Mouse (Mus musculus) lung, postnatal 0 days (tissue): ENCODE measurements around the gene Wdr82. TPM values are rescaled to one million over a fixed set of nuclear protein-coding genes. Genes with fewer than 3 reads are reported as not detected.

Experiments
- ATAC-seq: fragments of 200-750 bp; cut with Nextera tagmentation; 2 replicates; pipeline ENCODE4 v1.8.0; 2017; ENCODE audit warnings: moderate library complexity
- DNase-seq: peaks from one replicate; pipeline ENCODE4 v3.0.0-alpha.2; 2016; ENCODE audit warnings: low spot score
- H3K27ac ChIP-seq: fragments of 300-500 bp; sonication (generic); 2 replicates; pipeline ENCODE4 v1.5.1; 2014; ENCODE audit warnings: antibody characterized with exemption, mild to moderate bottlenecking, low read length, mixed read lengths
- H3K27me3 ChIP-seq: fragments of 300-500 bp; sonication (generic); replicated peaks from 2 replicates; pipeline ENCODE4 v1.6.1; 2014; ENCODE audit warnings: low read length, mixed read lengths; ENCODE audit not compliant: insufficient read depth
- H3K36me3 ChIP-seq: fragments of 300-500 bp; sonication (generic); 2 replicates; pipeline ENCODE4 v1.6.1; 2014; ENCODE audit warnings: low read length, mixed read lengths; ENCODE audit not compliant: insufficient read depth
- H3K4me1 ChIP-seq: fragments of 300-500 bp; sonication (generic); 2 replicates; pipeline ENCODE4 v1.6.1; 2014; ENCODE audit warnings: antibody characterized with exemption, low read depth, low read length, mixed read lengths; ENCODE audit not compliant: insufficient read depth
- H3K4me2 ChIP-seq: fragments of 300-500 bp; sonication (generic); replicated peaks from 2 replicates; pipeline ENCODE4 v1.6.1; 2014; ENCODE audit warnings: low read depth, mild to moderate bottlenecking, low read length, moderate library complexity, mixed read lengths
- H3K4me3 ChIP-seq: fragments of 300-500 bp; sonication (generic); 2 replicates; pipeline ENCODE4 v1.5.1; 2014; ENCODE audit warnings: low read depth, low read length
- H3K9ac ChIP-seq: fragments of 300-500 bp; sonication (generic); replicated peaks from 2 replicates; pipeline ENCODE4 v1.6.1; 2014; ENCODE audit warnings: low read depth, mild to moderate bottlenecking
- H3K9me3 ChIP-seq: fragments of 300-500 bp; sonication (generic); 2 replicates; pipeline ENCODE4 v1.6.1; 2016; ENCODE audit warnings: low read length, mixed read lengths
- CTCF ChIP-seq: IDR thresholded peaks from 2 replicates; pipeline ENCODE4 v1.5.1; 2016; ENCODE audit warnings: antibody characterized with exemption, mild to moderate bottlenecking
- EP300 ChIP-seq: IDR thresholded peaks from 2 replicates; pipeline ENCODE4 v1.6.1; 2016; ENCODE audit warnings: antibody characterized with exemption, mild to moderate bottlenecking, control low read depth
- WGBS: fragments of 180-500 bp; shearing (Covaris S2); extraction: QIAGEN DNeasy Blood & Tissue Kit; methylation state at CpG from one replicate; pipeline ENCODE4 v1.1.7; 2014; 5-methylcytosine and 5-hydroxymethylcytosine counted together
- polyA plus RNA-seq: library from polyadenylated mRNA; unstranded; fragments of >200 nt; fragmentation: Nextera tagmentation; extraction: Ambion mirVana; gene quantifications from 2 replicates; pipeline ENCODE4 v1.2.1, GENCODE M21; 2015

The Wdr82 gene
- polyA plus RNA-seq, 1 experiment from 2014 or later = 11.3 TPM

GRCm38 (mm10) chr9:106232956-106233355 is 62.2 kb downstream of the Wdr82 start:
- H3K4me1 ChIP-seq = peaks cover 7% of the 10 kb centered on the region
- peaks cover 37% of the 10 kb centered on the region for H3K36me3 ChIP-seq
- DNase-seq (no peak), ATAC-seq (no peak)
- no peak overlapping the region for H3K9ac ChIP-seq
- H3K4me3 ChIP-seq = no peak overlapping the region
- H3K9me3 ChIP-seq = no peaks in the 10 kb centered on the region
- TF ChIP-seq EP300 (no peak), CTCF (no peak)
- WGBS = 94% methylated on average over 3 of the region's 3 CpGs
- no peak overlapping the region for H3K27ac ChIP-seq
- H3K4me2 ChIP-seq = no peak overlapping the region
- H3K27me3 ChIP-seq = no peaks in the 10 kb centered on the region

DNA sequence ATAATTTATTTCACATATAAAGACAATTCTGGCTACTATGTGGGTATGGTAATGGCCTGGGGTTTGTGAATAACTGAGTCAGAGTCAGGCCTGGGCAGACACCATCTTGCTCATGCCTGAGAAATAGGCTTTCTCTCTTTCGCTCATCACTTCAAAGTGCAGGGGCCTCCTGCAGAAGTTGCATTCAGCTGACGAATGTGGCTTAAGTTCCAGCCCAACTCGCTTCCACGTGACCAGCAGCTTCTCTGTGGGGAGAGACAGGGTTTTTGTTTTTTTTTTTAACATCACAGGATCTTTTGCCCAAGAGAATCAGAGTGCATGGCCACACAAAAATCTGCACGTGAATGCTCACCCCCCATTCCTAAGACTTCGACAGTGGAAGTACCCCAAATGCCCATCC is 63.2 kb downstream of the Wdr82 start:
- H3K9me3 ChIP-seq = no peaks in the 10 kb centered on the region
- DNase-seq (no peak), ATAC-seq (no peak)
- H3K27ac ChIP-seq = no peak overlapping the region
- H3K9ac ChIP-seq = no peak overlapping the region
- no peak for TF ChIP-seq EP300
- no peak for TF ChIP-seq CTCF
- peaks cover 45% of the 10 kb centered on the region for H3K36me3 ChIP-seq
- no peaks in the 10 kb centered on the region for H3K27me3 ChIP-seq
- peaks cover 7% of the 10 kb centered on the region for H3K4me1 ChIP-seq
- 81% methylated on average over 6 of the region's 6 CpGs for WGBS
- no peak overlapping the region for H3K4me2 ChIP-seq
- no peak overlapping the region for H3K4me3 ChIP-seq

DNA sequence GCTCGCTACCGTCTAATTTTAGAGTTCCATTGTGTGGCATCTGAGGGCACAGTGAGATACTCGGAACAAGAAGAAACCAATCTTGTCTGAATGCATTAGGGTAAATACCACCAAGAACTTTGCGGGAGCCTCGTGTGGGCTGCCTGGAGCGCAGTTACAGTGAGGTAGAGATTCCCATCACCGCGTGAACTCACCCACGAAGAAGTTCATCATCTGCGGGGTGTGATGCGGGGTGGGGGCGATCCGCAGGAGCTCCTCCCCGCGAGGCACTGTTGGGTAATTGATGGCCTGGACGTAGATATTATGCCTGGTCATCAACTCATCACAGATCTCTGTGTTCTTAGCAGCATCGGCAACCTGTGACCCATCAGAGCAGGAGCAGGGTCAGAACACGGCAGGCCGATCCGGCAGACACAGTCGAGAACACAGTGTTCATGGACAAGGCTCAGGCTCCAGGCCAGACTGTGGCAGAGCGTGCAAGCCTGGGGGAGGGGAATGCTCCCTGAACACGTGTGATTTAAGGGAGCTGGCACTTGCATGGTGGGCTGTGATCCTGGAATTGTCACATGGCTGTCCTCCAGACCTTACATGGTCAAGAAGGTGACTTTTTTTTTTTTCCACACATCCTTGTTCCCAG is 64.6 kb downstream of the Wdr82 start:
- H3K27me3 ChIP-seq = no peaks in the 10 kb centered on the region
- DNase-seq (no peak), ATAC-seq (no peak; the same call in 1 of the 2 replicates)
- peak overlapping the region; percentile 14; the same call in 1 of the 2 replicates for H3K27ac ChIP-seq
- no peaks in the 10 kb centered on the region for H3K9me3 ChIP-seq
- no peak overlapping the region for H3K9ac ChIP-seq
- peaks cover 56% of the 10 kb centered on the region for H3K36me3 ChIP-seq
- no peak for TF ChIP-seq CTCF
- 82% methylated on average over 23 of the region's 23 CpGs for WGBS
- peaks cover 7% of the 10 kb centered on the region for H3K4me1 ChIP-seq
- no peak overlapping the region for H3K4me2 ChIP-seq
- no peak overlapping the region for H3K4me3 ChIP-seq

DNA sequence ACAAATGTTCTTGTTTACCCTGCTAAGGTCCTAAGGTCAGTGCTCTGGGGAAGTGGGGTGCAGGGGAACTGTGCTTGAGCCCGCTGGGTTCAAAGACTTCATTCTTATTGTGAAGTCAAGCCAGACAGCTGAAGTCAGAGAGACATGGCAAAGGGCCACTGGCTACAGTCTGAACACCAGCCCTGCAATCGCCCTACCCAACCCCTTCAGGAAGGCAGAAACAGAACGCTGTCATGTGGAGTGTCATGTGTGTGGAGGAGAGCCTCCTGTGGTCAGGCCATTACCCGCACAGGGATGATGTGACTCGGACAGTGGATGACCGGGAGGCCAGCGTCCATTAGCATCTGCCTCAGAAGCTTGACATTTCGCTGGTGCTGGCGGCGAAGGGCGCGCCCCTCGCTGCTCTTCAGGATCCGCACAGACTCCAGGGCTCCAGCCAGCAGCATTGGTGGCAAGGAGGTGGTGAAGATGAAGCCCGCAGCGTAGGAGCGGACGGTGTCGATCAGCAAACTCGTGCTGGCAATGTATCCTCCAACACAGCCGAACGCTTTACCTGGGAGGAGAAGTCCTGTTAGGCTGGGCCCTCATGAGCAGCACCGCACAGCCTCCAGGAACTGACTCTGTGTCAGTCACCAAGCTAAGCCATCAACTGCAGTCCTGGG is 65.6 kb downstream of the Wdr82 start:
- no peak overlapping the region for H3K9ac ChIP-seq
- peak; percentile 8; the same call in 1 of the 2 replicates for ATAC-seq
- peak; percentile 50 for DNase-seq
- H3K27ac ChIP-seq = peak overlapping the region; percentile 82
- no peak overlapping the region for H3K4me2 ChIP-seq
- H3K36me3 ChIP-seq = peaks cover 63% of the 10 kb centered on the region
- H3K9me3 ChIP-seq = no peaks in the 10 kb centered on the region
- no peak overlapping the region for H3K4me3 ChIP-seq
- WGBS = 81% methylated on average over 23 of the region's 23 CpGs
- TF ChIP-seq EP300 (no peak), CTCF (peak; percentile 9; the same call in 1 of the 2 replicates)
- peaks cover 7% of the 10 kb centered on the region for H3K4me1 ChIP-seq
- H3K27me3 ChIP-seq = no peaks in the 10 kb centered on the region

- TF ChIP-seq CTCF (no peak), EP300 (peak; percentile 72)
- H3K36me3 ChIP-seq = peaks cover 68% of the 10 kb centered on the region
- H3K4me3 ChIP-seq = no peak overlapping the region
- no peak overlapping the region for H3K4me2 ChIP-seq
- H3K27ac ChIP-seq = peak overlapping the region; percentile 82
- peaks cover 7% of the 10 kb centered on the region for H3K4me1 ChIP-seq
- no peaks in the 10 kb centered on the region for H3K27me3 ChIP-seq
- ATAC-seq = peak; percentile 85
- peak; percentile 92 for DNase-seq
- 35% methylated on average over 3 of the region's 3 CpGs for WGBS
- no peaks in the 10 kb centered on the region for H3K9me3 ChIP-seq
- H3K9ac ChIP-seq = no peak overlapping the region
Measured at GRCm38 (mm10) chr9:106236818-106237211, 66.1 kb downstream of the Wdr82 start.

- Histone ChIP-seq H3K9me3 (no peaks in the 10 kb centered on the region), H3K27me3 (no peaks in the 10 kb centered on the region), H3K36me3 (peaks cover 74% of the 10 kb centered on the region), H3K4me1 (peaks cover 7% of the 10 kb centered on the region), H3K9ac (no peak overlapping the region), H3K4me2 (no peak overlapping the region), H3K27ac (peak overlapping the region; percentile 82), H3K4me3 (no peak overlapping the region)
- no peak for TF ChIP-seq EP300
- no peak for TF ChIP-seq CTCF
- 63% methylated on average over 8 of the region's 8 CpGs for WGBS
- DNase-seq = no peak
- no peak for ATAC-seq
Measured at GRCm38 (mm10) chr9:106237401-106237800, 66.7 kb downstream of the Wdr82 start.
